Mouse (Mus musculus): ENCODE data around the gene Sec24d.

DNA sequence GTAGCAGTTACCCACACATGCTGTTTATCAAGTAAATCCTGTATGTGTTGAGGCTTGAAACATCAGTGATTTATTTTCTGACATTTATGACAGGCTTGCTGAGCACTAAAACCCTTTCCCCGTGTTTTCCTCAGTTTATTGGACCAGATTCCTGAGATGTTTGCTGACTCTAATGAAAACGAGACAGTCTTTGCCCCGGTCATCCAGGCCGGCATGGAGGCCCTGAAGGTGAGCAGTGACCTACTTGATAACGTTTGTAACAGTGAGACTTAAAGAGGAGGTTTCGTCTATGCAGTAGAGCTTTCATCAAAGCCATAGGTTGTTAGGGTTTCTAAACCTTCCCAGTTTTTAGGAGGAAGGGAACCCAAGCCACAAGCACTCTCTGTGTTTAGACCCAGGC is 76.4 kb downstream of the Sec24d start:
- TF ChIP-seq EP300 (IDR thresholded peaks at IDR 0.05) (no peak), CTCF (IDR thresholded peaks at IDR 0.05) (no peak)

Measured in lung, postnatal 0 days (tissue).